Mouse (Mus musculus) cerebellum, postnatal 25 days (tissue): ENCODE measurements at regions not wholly inside any gene's neighbourhood (a gene's known extent, or its start where the extent isn't known, plus 50 kb on each side); places are given as distances from the start of the nearest gene placed in this dataset.
"Not testable (repeated sequence)": the region's sequence is repeated elsewhere in the genome, so short reads cannot be mapped to it uniquely, and the experiment has no call there.

Experiments
- DNase-seq, 2 experiments: peaks; one replicate each; pipeline ENCODE4 v3.0.0; 2021; ENCODE audit warnings: mixed read lengths in 2 of 2

DNA sequence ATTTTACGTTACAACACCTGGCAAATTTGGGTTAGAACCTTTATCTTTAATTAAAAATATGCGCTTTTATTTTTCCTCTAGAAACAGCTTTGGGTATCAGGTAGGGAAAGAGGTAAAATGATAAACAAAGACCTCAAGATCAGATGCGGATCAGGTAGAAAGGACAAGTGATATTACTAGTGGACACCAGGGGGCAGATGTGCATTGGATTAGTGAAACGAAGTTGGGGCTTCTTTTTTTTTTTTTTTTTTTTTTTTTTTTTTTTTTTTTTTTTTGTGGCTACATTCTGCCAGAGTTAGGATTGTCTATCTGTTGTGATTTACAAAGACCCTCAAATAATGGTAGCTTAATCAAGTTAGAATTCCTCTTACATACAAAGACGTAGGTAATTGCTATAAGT lies 153.8 kb downstream of the Cd109 start:
- peak in 1 of 2 experiments; percentile 61 for DNase-seq

DNA sequence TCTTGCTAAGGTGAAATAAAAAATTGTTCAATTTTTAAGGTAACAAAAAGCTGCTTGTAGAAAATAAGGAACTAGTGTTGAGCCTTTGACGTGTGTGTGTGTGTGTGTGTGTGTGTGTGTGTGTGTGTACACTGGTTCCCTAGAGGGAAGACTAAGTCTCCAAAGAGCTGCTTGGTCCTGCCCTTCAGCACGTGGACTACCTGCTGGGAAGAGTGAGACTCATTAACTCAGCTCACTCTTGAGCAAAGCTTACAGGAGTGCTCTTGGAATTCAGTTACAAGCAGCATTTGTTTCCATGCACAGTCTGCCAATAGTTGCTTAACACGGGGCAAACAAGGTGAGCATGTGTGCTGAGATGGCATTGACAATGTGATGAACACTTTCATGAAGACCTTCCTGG lies 158.6 kb downstream of the Cd109 start:
- no peak for DNase-seq

DNA sequence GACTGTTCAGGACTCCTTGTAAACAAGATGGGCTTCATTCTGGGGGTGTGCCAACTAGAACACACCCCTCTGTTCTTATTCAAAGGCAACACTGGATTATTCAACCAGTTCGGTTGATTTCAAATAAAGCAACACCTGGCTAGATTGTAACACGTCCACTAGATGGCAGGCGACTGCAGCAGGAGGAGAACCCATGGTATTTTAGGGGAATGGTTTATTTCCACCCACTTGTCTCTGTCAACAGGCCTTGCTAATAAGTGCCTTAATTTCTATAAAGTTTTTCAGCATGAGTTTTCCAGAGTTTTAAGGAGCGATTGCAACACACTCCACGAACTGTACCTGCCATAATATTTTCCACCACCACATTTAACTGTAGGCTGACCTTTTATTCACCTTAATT lies 160.1 kb downstream of the Cd109 start:
- peak; percentile 53 to 79 for DNase-seq

DNA sequence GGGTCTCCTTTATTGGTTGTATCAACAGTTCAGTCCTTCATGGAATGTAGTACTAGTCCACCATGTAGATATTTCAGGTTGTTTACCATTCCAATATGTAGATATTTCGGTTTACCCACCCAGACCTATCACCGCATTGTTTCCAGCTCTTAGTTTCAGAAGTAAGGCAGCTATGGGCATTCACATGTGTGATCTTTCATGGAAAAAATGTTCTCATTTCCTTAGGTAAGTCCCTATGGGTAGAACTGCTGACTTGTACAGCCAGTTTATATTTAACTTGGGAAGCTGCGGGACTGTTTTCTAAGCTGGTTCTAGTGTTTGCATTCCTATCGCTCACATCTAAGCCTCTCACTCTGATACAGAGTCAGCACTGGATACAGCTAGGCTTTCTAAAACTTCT lies 165.2 kb downstream of the Cd109 start:
- no peak for DNase-seq

DNA sequence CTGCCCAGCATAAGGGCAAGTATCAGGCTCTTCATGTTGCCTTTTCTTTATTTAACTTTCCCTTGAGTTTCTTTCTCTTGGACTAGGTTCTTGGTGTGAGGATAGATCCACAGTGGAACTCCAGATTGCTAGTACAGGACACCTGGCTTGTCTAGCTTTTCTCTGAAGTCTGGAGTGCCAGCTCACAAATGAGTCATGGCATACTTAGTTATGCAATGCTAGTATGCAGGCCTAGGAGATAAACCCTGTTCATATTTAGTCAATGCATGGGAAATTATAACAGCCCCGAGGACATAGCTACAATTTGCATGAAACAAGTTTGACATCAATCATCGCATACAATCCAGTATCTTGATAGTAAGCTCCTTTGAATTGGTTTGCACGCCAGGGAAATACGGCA lies 167.0 kb downstream of the Cd109 start:
- DNase-seq = no peak

DNA sequence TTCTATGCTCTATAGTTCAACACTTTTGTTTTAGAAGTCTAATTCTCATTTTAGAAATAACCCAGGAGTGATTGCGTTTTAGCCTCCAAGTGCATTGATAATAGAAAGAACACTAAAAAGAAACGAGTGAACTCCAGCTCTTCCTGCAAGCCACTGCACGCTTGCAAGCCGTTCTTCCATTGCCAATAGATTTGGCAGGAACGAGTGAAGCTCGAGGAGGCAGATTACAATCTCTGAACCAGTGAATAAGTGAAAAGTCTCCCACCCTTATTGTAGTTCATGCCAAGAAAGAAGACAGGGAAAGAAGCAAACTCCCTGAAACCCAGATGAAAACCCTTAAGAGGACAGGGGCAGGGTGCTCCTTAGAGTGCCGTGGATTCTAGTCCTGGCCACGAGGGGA lies 167.5 kb downstream of the Cd109 start:
- DNase-seq = no peak

DNA sequence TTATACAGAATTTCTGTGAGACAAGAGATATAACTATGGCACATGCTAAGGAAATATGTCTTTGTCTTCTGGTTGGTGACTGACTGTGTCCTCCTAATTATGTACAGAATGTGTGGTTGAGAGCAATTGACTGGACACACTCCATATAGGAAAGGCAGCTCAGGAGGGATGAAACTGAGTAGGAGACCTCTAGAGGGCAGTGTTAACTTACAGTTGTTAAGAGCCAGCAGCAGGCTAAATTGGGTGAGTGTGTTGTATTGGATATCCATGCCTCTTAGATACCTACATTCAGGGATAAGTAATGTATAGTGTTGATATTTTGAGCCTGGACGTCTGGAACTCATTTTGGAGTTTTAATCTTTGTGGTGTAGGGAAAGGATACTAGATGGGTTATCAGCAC lies 172.5 kb downstream of the Cd109 start:
- DNase-seq = peak; percentile 22 to 53

DNA sequence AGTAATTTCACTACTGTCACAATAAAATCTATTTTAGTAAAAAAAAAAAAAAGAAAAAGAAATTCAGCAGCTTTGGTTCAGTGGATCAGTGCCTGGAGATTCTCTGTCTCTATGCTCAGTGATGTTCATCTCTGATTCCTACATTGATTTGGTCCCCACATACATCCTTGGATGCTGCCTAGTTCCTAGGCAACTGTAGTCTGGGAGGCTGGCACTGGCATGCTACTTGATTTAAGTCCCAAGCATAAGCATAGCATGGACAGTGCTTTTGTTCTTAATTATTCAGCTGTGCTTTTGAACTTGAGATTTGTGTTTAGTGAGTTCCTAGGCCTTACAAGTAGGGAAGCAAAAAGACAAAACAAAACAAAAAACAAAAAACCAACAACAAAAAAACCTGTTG lies 174.4 kb downstream of the Cd109 start:
- no peak for DNase-seq

DNA sequence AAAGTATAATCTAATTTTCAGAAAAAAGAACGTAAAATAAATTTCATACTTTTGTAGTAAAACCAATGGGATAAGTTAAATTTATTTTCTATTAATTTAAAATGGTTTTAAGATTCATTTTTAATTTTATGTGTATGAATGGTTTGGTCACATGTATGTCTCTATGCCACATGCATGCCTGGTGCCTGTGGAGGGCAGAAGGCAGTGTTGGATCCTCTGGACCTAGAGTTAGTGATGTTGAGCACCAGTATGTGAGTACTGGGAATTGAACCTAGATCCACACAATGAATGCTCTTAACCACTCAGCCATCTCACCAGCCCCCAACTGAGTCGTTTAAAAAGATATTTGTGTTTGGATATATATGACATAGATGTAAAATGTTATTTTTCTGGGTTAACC lies 174.8 kb downstream of the Cd109 start:
- DNase-seq = no peak

DNA sequence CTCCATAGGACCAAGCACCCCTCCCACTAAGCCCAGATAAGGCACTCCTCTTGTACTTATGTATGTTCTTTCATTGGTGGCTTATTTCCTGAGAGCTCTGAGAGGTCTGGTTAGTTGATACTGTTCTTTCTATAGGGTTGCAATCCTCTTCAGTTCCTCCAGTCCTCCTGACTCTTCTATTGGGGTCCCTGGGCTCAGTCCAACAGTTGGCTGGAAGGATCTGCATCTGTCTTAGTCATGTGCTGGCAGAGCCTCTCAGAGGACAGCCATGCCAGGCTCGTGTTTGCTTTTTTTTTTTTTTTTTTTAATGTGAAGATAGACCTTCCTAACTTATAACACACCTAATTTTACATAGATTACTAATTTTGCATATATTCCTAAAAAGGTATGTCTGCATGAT lies 180.5 kb downstream of the Cd109 start:
- DNase-seq = no peak

DNA sequence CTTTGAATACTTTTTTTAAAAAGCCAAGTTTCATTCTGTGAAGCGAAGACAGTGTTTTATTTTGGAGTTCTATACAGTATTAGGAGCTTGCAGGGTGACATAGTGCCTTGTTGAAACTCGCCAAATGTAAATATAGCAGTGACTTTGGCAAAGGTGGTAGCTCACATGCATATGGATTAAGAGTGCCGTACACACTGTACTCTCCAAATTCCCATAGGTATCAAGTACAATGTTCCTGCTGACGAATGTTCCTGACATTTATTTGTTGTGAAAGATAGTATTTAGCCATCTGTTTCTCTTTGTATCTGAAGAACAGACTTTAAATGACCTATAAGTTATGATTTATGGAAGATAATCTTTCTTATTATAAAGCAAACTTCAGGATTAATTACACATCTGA lies 201.9 kb downstream of the Cd109 start:
- no peak for DNase-seq

DNA sequence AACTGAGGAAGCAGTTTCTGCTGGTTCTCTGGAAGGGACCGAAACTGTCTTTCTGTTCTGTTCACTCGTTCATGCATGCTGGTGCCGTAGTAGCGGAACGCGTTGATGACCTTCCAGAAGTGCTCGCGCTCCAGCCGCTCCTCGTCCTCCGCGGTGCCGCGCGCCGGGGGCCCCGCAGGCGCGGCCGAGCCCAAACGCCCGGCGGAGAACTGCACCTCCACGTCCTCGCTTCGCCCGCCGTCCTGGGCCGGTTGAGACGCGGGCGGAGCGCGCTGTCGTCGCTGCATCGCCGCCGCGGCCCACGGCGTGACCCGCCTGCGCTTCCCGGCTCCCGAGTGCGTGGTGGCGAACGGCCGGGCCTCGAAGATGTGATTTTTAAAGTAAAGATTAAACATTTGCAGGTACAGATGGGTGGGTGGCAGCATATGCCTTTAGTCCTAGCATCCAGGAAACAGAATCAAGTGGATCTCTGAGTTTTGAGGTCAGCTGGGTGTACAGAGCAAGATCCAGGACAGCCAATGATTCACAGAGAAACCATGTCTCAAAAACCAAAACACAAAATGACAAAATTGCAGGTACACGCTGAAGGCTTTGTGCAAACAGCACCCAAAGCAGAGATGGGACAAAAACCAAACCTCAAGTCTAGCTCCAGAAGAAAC lies 206.3 kb downstream of the Cd109 start:
- DNase-seq = peak; percentile 50 to 60

DNA sequence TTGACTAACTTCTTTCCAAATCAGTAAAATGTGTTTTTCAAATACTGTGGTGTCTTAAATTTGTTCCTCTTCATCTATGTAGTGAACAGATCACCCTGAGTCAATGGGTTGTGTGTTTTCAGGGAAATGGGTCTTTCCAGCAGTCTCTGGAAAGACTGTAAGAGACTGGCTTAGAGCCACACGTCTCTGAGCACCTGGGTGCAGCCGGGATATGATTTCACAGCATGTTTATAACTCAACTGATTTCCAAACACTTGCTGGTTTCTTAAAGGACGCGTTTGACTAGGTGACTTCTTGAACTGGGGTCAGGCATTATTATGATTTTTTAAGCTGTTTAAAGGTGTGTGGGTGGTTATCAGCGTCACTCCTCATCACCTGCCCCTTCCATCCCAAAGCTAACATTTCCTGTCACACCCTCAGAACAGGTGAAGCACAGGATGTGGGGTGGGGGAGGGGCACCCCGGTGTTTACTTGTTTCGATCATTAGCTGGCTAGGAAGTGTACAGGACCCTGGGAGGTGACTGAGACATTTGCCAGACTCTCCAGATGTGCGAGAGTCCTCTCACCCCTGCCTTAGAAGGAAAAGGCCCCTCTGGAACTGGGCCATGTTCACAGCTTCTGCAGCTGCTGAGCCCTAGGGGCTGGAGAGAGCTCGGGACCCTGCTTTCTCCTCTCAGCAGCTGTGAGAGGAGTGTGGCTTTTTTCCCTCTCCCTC lies 229.8 kb downstream of the Cd109 start:
- DNase-seq = peak in 1 of 2 experiments; percentile 21

DNA sequence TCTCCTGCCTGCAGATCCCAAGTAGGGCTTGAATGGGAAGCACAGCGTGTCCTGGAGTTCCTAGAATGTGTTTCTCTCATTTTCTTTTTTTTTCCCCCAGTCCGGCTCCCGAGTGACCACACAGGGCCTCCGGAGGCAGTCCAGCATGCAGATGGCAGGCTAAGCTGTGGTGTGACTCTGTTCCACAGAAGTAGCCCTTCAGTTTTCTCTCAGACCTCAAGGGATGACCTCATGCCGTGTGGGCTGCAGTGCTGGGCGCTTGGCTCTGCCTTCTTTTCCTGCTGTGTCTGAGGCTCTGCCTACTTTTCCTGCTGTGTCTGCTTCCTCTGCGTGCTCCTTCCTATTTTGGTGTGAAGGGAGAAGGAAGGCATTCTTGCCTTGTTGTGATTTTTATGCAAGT lies 230.8 kb downstream of the Cd109 start:
- DNase-seq = peak; percentile 67 to 69

DNA sequence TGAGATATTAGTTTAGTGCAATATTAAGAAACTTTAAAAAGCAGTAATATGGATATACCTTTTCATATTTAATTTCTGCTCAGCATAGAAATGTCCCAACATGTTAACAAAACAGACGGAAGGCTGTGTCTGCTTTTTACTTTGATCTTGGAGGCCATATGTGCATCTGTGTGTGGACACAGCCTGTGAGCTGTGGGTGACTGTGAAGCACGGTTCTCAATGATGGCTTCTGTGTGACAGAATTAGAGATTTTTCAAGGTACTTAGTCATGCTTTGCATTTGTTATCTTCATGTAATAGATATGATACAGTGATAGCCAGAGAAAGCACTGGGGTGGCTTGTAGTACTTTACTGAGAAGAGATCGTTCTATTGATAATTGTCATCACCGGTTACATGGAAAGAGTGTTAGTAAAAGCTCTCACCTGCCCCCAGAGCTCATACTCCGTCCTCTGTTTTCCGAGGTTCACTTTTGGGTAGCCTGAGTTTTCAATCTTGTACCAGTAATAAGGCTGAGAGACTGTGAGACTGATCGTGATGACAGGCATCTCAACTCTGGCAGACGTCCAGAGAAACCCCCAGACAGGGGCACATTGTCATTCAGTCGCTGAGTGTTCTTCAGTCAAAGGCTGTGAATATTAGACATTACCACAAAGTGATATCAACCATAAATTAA lies 232.7 kb downstream of the Cd109 start:
- no peak for DNase-seq

DNA sequence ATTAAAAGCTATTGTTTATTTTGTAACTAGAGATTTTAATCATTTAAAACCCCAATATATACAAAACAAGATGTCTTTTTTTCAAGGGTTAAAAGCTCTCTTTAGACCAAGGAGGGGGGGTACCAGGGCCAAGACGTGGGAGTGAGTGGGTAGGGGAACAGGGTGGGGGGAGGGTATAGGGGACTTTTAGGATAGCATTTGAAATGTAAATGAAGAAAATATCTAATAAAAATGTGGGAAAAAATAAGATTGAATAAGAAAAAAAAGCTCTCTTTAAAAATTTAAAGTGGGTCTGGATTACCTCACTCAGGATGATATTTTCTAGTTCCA lies 233.2 kb downstream of the Cd109 start:
- DNase-seq = not testable (repeated sequence)

DNA sequence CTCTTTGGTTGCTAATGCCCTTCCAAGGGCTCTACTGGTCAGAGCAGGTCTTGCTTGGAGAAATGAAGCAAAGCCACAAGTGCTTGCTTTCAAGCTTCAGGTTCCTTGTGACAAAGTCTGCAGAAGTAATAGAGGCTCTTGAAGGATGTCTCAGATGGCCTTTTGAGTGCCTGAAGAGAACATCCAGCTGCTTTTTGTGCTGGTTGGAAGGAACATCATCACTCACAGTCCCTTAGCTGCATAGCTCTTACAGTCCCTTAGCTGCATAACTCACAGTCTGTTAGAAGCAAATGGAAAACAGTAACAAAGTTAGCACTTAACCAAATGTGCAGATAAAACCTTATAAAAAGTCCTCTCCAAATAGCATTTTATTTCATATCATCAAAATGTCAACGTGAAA lies 241.6 kb downstream of the Cd109 start:
- no peak for DNase-seq

DNA sequence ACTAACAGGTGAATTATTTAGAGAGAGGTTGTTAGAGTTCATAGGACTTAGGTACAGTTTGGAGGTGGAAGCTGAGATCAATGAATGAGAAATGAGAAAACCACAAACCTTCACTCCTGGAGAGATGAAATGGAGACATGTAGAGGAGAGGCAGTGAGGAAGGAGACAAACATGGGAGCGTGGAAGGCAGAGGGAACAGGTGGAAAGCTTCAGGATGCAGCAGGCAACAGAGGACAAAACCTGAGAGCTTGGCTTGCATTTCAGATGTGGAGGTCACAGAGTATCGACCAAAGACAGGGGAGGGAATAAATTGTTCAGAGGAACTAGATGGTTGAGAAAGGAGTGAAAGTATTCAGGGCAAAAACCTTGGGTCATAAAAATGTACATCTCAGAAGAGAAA lies 244.6 kb downstream of the Cd109 start:
- DNase-seq = no peak

DNA sequence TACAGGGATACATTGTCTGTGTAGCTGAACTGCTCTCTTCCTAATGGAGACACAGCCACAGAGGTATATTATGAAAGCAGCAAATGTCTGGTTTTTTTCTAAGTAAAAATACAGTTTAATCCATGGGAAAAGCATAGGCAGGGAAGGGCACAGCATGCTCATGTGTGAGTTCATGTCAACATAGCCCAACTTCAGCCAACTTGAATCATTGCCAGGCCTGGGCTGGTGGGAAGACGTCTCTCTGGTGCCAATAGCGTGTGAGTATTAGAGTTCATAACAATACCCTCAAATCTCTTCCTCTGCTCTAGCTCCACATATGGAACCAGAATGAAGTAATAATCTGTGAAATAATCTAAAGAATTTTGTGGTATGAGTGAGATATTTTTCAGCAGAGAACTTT lies 257.2 kb downstream of the Cd109 start:
- peak in 1 of 2 experiments; percentile 57 for DNase-seq

DNA sequence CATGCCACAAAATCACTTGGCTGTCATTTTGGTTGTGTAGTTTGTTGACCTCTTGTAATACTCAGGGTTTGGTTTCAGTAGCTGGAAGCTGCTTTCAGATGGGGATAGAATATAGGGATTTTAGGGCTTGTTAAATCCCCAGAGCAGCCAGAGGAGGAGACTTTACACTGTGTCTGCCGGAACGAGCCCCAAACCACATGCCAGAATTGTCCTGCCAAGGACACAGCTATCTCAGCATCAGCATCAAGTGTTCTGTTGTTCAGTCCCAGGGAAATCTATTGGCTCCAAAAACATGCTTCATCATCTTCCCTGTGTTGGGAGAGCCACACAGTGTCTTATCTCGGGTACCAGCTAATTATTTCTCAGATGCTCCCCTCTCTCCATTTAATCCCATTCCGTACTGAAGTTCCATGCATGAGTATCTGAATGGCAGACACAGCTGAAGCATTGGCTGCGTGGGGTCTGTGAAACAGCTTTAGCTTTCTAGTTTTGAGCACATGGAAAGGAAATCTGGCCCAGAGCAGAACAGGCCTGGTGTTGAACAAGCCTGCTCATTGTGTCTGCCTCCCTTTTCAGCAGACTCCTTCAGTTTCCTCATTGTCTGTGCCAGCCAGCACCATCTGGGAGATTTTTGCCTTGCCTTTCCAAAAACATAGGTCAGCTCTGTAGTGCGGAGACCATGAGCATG lies 264.8 kb downstream of the Cd109 start:
- DNase-seq = peak; percentile 64 to 73

DNA sequence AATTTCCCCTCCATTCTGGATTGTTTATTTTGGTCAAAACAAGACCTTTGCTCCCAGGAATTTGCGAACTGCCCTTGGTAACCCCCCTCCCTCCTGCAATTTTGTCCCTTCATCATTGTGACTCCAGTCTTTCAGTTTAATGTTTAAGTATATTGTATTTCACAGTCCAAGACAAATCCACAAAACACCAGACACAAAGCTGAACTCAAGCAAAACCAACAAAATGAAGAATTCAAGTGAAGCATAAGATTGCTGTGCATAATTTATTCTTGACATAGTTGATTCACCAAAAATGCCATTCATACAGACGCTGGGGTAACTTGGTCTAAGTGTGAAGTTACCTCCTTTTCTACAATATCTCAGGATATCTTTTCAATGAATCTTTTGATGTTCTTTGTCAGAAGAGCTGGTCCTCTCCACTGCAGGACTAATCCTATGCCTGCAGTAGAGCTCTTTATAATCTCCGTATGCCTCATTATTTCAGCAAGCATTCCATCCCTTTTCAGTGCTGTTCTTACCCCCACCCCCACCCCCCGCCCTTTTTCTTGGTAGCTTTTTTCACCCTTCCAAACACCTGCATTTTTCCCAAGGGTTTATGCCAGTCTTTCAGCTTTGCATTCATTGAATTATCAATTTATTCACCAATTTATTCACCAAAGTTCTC lies 265.4 kb downstream of the Cd109 start:
- no peak for DNase-seq

DNA sequence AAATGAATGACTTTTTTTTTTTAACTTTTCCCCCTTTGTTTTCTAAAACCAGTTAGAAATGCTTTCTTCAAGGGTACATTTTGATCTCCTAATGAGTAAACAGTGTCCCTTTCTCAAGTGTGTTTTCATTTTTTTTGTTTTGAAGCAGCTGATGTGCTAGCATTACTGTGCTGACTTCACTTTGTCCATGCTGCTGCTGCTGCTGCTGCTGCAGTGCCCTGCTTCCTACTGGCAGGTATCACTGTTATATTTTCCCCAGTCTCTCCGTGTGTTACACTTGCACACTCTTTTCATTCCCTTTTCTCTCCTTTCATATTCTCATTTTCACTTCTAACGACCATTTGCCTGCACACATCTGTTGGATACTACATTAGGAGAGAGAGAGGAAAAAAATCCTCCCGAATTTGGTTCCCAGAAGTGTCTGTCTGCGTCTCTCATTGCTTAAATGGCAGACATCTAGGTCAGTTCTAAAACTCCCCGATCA lies 266.0 kb downstream of the Cd109 start:
- no peak for DNase-seq

DNA sequence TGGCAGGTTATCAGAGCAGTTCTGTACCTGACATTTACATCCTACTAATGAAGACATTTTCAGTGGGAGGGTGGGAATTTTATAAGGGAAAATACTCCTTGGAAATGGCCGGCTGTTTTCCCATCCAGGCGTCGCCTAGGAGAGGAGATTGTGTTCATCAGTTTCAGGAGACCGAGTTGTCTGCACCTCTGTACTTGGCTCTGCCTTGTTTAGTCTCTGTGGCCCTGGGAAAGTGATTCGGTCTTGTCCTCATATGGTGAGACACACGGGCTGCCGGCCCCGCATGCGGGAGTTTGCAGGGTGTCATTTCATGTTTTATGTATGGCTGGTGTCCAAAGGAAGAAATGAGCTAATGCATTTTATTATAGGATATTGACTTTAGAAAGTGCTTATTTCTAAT lies 287.9 kb downstream of the Cd109 start:
- no peak for DNase-seq
